Mouse (Mus musculus) E14TG2a.4 (cell line): ENCODE data around the gene Igdcc3.

Experiments used
- H3K27me3 ChIP-seq: 2 replicates; pipeline ENCODE4 v1.6.1; 2014; ENCODE audit warnings: low read length, control low read depth; ENCODE audit not compliant: insufficient read depth
- H3K36me3 ChIP-seq: 2 replicates; pipeline ENCODE4 v1.6.1; 2014; ENCODE audit warnings: low read length, control low read depth; ENCODE audit not compliant: insufficient read depth
- H3K4me1 ChIP-seq: replicated peaks from 2 replicates; pipeline ENCODE4 v1.6.1; 2014; ENCODE audit warnings: low read depth, low read length, control low read depth
- H3K4me3 ChIP-seq: replicated peaks from 2 replicates; pipeline ENCODE4 v1.5.1; 2014; ENCODE audit warnings: mild to moderate bottlenecking, low read length
- H3K9me3 ChIP-seq: 2 replicates; pipeline ENCODE4 v1.6.1; 2014; ENCODE audit warnings: low read length, control low read depth
- CTCF ChIP-seq: conservative IDR thresholded peaks from 2 replicates; pipeline ENCODE4 v1.5.1; 2014; ENCODE audit warnings: low read length
- NANOG ChIP-seq: IDR thresholded peaks from 2 replicates; pipeline ENCODE4 v1.6.1; 2014; ENCODE audit warnings: borderline replicate concordance, low read length, mixed read lengths
- POU5F1 ChIP-seq: IDR thresholded peaks from 2 replicates; pipeline ENCODE4 v1.6.1; 2014; ENCODE audit warnings: low read length, borderline replicate concordance

The Igdcc3 gene

GRCm38 (mm10) chr9:65107893-65108292 is 33.1 kb upstream of the Igdcc3 start:
- no peak overlapping the region for H3K4me3 ChIP-seq
- no peak for TF ChIP-seq CTCF
- H3K4me1 ChIP-seq, result peaks cover 88% of the 10 kb centered on the region

GRCm38 (mm10) chr9:65109132-65110072 is 31.6 kb upstream of the Igdcc3 start:
- Histone ChIP-seq H3K9me3 (no peaks in the 10 kb centered on the region), H3K4me3 (peak overlapping the region; percentile 63), H3K36me3 (no peaks in the 10 kb centered on the region), H3K4me1 (peaks cover 74% of the 10 kb centered on the region), H3K27me3 (peaks cover 40% of the 10 kb centered on the region)
- TF ChIP-seq POU5F1 (peak; percentile 58), NANOG (no peak), CTCF (no peak)

More at GRCm38 (mm10) chr9:65107893-65108292, 33.1 kb upstream of the Igdcc3 start:
- no peaks in the 10 kb centered on the region for H3K36me3 ChIP-seq
- no peaks in the 10 kb centered on the region for H3K9me3 ChIP-seq
- H3K27me3 ChIP-seq, result peaks cover 40% of the 10 kb centered on the region

GRCm38 (mm10) chr9:65111698-65112097 is 29.3 kb upstream of the Igdcc3 start:
- H3K4me1 ChIP-seq, result peaks cover 57% of the 10 kb centered on the region
- H3K36me3 ChIP-seq, result no peaks in the 10 kb centered on the region
- H3K27me3 ChIP-seq, result peaks cover 37% of the 10 kb centered on the region
- no peak for TF ChIP-seq POU5F1
- no peak for TF ChIP-seq CTCF
- TF ChIP-seq NANOG, result no peak
- H3K4me3 ChIP-seq, result no peak overlapping the region
- H3K9me3 ChIP-seq, result no peaks in the 10 kb centered on the region

GRCm38 (mm10) chr9:65113694-65114093 is 27.3 kb upstream of the Igdcc3 start:
- Histone ChIP-seq H3K36me3 (no peaks in the 10 kb centered on the region), H3K4me3 (no peak overlapping the region)
- no peak for TF ChIP-seq POU5F1

GRCm38 (mm10) chr9:65115891-65116290 is 25.1 kb upstream of the Igdcc3 start:
- peaks cover 39% of the 10 kb centered on the region for H3K4me1 ChIP-seq
- no peak overlapping the region for H3K4me3 ChIP-seq
- no peaks in the 10 kb centered on the region for H3K36me3 ChIP-seq
- H3K27me3 ChIP-seq, result peaks cover 19% of the 10 kb centered on the region
- no peaks in the 10 kb centered on the region for H3K9me3 ChIP-seq
- TF ChIP-seq POU5F1, result no peak
- TF ChIP-seq CTCF, result no peak
- TF ChIP-seq NANOG, result no peak

More at GRCm38 (mm10) chr9:65113694-65114093, 27.3 kb upstream of the Igdcc3 start:
- peaks cover 24% of the 10 kb centered on the region for H3K27me3 ChIP-seq
- H3K9me3 ChIP-seq, result no peaks in the 10 kb centered on the region
- peaks cover 51% of the 10 kb centered on the region for H3K4me1 ChIP-seq

GRCm38 (mm10) chr9:65117516-65117915 is 23.5 kb upstream of the Igdcc3 start:
- Histone ChIP-seq H3K36me3 (no peaks in the 10 kb centered on the region), H3K4me1 (peaks cover 39% of the 10 kb centered on the region), H3K9me3 (no peaks in the 10 kb centered on the region), H3K27me3 (peaks cover 30% of the 10 kb centered on the region), H3K4me3 (no peak overlapping the region)
- TF ChIP-seq NANOG (no peak), POU5F1 (no peak), CTCF (no peak)

GRCm38 (mm10) chr9:65120935-65121334 is 20.1 kb upstream of the Igdcc3 start:
- Histone ChIP-seq H3K4me3 (no peak overlapping the region), H3K36me3 (no peaks in the 10 kb centered on the region), H3K27me3 (peaks cover 43% of the 10 kb centered on the region), H3K9me3 (no peaks in the 10 kb centered on the region), H3K4me1 (peaks cover 52% of the 10 kb centered on the region)
- peak; percentile 65 for TF ChIP-seq CTCF
- no peak for TF ChIP-seq NANOG
- no peak for TF ChIP-seq POU5F1

- no peaks in the 10 kb centered on the region for H3K9me3 ChIP-seq
- TF ChIP-seq NANOG (no peak), POU5F1 (no peak)
- H3K4me1 ChIP-seq, result peaks cover 48% of the 10 kb centered on the region
- no peaks in the 10 kb centered on the region for H3K36me3 ChIP-seq
- H3K27me3 ChIP-seq, result peaks cover 58% of the 10 kb centered on the region
- 0 out of 2 replicates have a peak overlapping the region, but pooled peaks have one; percentile 13 for H3K4me3 ChIP-seq
Observed at GRCm38 (mm10) chr9:65122545-65122944, 18.4 kb upstream of the Igdcc3 start.

GRCm38 (mm10) chr9:65123552-65124168 is 17.3 kb upstream of the Igdcc3 start:
- Histone ChIP-seq H3K27me3 (peaks cover 58% of the 10 kb centered on the region), H3K36me3 (no peaks in the 10 kb centered on the region), H3K4me3 (peak overlapping the region; percentile 77), H3K4me1 (peaks cover 45% of the 10 kb centered on the region), H3K9me3 (no peaks in the 10 kb centered on the region)
- TF ChIP-seq POU5F1, result no peak
- no peak for TF ChIP-seq NANOG
- no peak for TF ChIP-seq CTCF
